Mouse (Mus musculus): ENCODE results near the gene Atp2a1. TPM values are rescaled to one million over a fixed set of nuclear protein-coding genes. Genes with fewer than 3 reads are reported as not detected.

Atp2a1 gene
- 0.16 and 0.67 TPM in 2 replicates for polyA plus RNA-seq (2012; rRNA removed)

GRCm38 (mm10) chr7:126463004-126463403 lies at the start of gene Atp2a1:
Atp2a1 (minus strand) TSS chr7:126463108.

GRCm38 (mm10) chr7:126503273-126503878 lies 40.5 kb upstream of the Atp2a1 start, which contains the start of gene Atxn2l:
Atxn2l (minus strand) TSS chr7:126503437.

GRCm38 (mm10) chr7:126487052-126487483 lies 24.2 kb upstream of the Atp2a1 start, which contains the start of gene Tufm:
Tufm (plus strand) TSS chr7:126487361.

GRCm38 (mm10) chr7:126474993-126475581 lies 12.2 kb upstream of the Atp2a1 start, which contains the start of gene Sh2b1:
Sh2b1 (minus strand) TSS chr7:126475424.

GRCm38 (mm10) chr7:126428631-126429502 lies 34.0 kb downstream of the Atp2a1 start, which contains the start of gene Rabep2:
Rabep2 (plus strand) TSS chr7:126428759.

GRCm38 (mm10) chr7:126414725-126415124 lies 48.2 kb downstream of the Atp2a1 start, which contains the start of gene Cd19:
Cd19 (minus strand) TSS chr7:126414889.

GRCm38 (mm10) chr7:126396298-126397119 lies 66.4 kb downstream of the Atp2a1 start, which contains the start of gene Nfatc2ip:
Nfatc2ip (minus strand) TSS chr7:126396737.

Other genes with a start within 250 kb of the Atp2a1 start
- gene Sbk1, start 190.5 kb downstream of the Atp2a1 start, polyA plus RNA-seq (2012; rRNA removed) = 4.3 and 4.4 TPM in 2 replicates
- 7.4 and 7.7 TPM in 2 replicates for gene Lat, start 93.5 kb downstream of the Atp2a1 start, polyA plus RNA-seq (2012; rRNA removed)
- gene Spns1, start 85.7 kb downstream of the Atp2a1 start, polyA plus RNA-seq (2012; rRNA removed) = 28.2 and 28.3 TPM in 2 replicates
- 4.7 and 5.4 TPM in 2 replicates for gene Nfatc2ip, start 66.4 kb downstream of the Atp2a1 start, polyA plus RNA-seq (2012; rRNA removed)
- gene Cd19, start 48.2 kb downstream of the Atp2a1 start, polyA plus RNA-seq (2012; rRNA removed) = 6.5 and 8.9 TPM in 2 replicates
- 6.4 and 6.5 TPM in 2 replicates for gene Rabep2, start 34.3 kb downstream of the Atp2a1 start, polyA plus RNA-seq (2012; rRNA removed)
- 17.2 and 21.4 TPM in 2 replicates for gene Sh2b1, start 12.3 kb upstream of the Atp2a1 start, polyA plus RNA-seq (2012; rRNA removed)
- gene Tufm, start 24.3 kb upstream of the Atp2a1 start, polyA plus RNA-seq (2012; rRNA removed) = 66.4 and 78.6 TPM in 2 replicates
- 25.1 and 32.3 TPM in 2 replicates for gene Atxn2l, start 40.3 kb upstream of the Atp2a1 start, polyA plus RNA-seq (2012; rRNA removed)
- 49.9 and 50.0 TPM in 2 replicates for gene Eif3c, start 103.3 kb upstream of the Atp2a1 start, polyA plus RNA-seq (2012; rRNA removed)
- gene Apobr, start 121.8 kb upstream of the Atp2a1 start, polyA plus RNA-seq (2012; rRNA removed) = 4.2 and 5.8 TPM in 2 replicates
- gene Cln3, start 122.7 kb upstream of the Atp2a1 start, polyA plus RNA-seq (2012; rRNA removed) = 17.9 and 19.2 TPM in 2 replicates
- gene Il27, start 131.8 kb upstream of the Atp2a1 start, polyA plus RNA-seq (2012; rRNA removed) = 0.17 and 0.31 TPM in 2 replicates
- gene Nupr1, start 167.8 kb upstream of the Atp2a1 start, polyA plus RNA-seq (2012; rRNA removed) = 10.2 and 11.1 TPM in 2 replicates
- gene Sgf29, start 186.2 kb upstream of the Atp2a1 start, polyA plus RNA-seq (2012; rRNA removed) = 17.2 and 19.9 TPM in 2 replicates
- 166 and 169 TPM in 2 replicates for gene Sult1a1, start 213.3 kb upstream of the Atp2a1 start, polyA plus RNA-seq (2012; rRNA removed)
- 25.7 and 39.5 TPM in 2 replicates for gene Bola2, start 232.3 kb upstream of the Atp2a1 start, polyA plus RNA-seq (2012; rRNA removed)
- 5.9 and 7.2 TPM in 2 replicates for gene Slx1b, start 232.7 kb upstream of the Atp2a1 start, polyA plus RNA-seq (2012; rRNA removed)
- gene Coro1a, start 244.7 kb upstream of the Atp2a1 start, polyA plus RNA-seq (2012; rRNA removed) = 105 and 119 TPM in 2 replicates

Data from liver, embryonic 18 days (tissue).